Mouse (Mus musculus) MEL (cell line): Measurements from ENCODE around the gene Acoxl. TPM values are rescaled to one million over a fixed set of nuclear protein-coding genes. Genes with fewer than 3 reads are reported as not detected.

ENCODE experiments used
- DNase-seq: peaks from one replicate; pipeline ENCODE4 v3.0.0; 2011; ENCODE audit warnings: low read depth, low spot score
- H3K27ac ChIP-seq: 2 replicates; pipeline ENCODE4 v1.5.1; 2012; ENCODE audit warnings: low read depth, mild to moderate bottlenecking, control low read depth, low read length, moderate library complexity; ENCODE audit not compliant: control insufficient read depth
- H3K27me3 ChIP-seq, 2 experiments: fragments of 150-350 bp in 1 of 2; sonication (generic) in 1 of 2; 2 replicates each; pipeline ENCODE4 v1.6.1; 2012; ENCODE audit warnings: low read length in 2 of 2, mild to moderate bottlenecking in 2 of 2, improper control_type of control experiment in 1 of 2, moderate library complexity in 1 of 2; ENCODE audit not compliant: insufficient read depth in 2 of 2, control insufficient read depth in 1 of 2
- H3K36me3 ChIP-seq, 2 experiments: 2 replicates each; pipeline ENCODE4 v1.6.1; 2012 to 2014; ENCODE audit warnings: low read length in 2 of 2, improper control_type of control experiment in 1 of 2, inconsistent platforms in 1 of 2, mild to moderate bottlenecking in 1 of 2; ENCODE audit not compliant: insufficient read depth in 2 of 2, control insufficient read depth in 1 of 2
- H3K4me1 ChIP-seq, 2 experiments: fragments of 150-350 bp in 1 of 2; sonication (generic) in 1 of 2; 2 replicates each; pipeline ENCODE4 v1.6.1; 2012; ENCODE audit warnings: low read length in 2 of 2, improper control_type of control experiment in 1 of 2, mild to moderate bottlenecking in 1 of 2; ENCODE audit not compliant: insufficient read depth in 2 of 2, control insufficient read depth in 1 of 2
- H3K4me3 ChIP-seq, 2 experiments: fragments of 150-350 bp in 1 of 2; sonication (generic) in 1 of 2; 2 replicates each; pipeline ENCODE4 v1.5.1; 2012; ENCODE audit warnings: low read depth in 2 of 2, low read length in 2 of 2, mild to moderate bottlenecking in 2 of 2, moderate library complexity in 2 of 2, control low read depth in 1 of 2, improper control_type of control experiment in 1 of 2; ENCODE audit not compliant: control insufficient read depth in 1 of 2, insufficient read depth in 1 of 2
- H3K79me2 ChIP-seq: 2 replicates; pipeline ENCODE4 v1.6.1; 2012; ENCODE audit warnings: mild to moderate bottlenecking, low read length, moderate library complexity; ENCODE audit not compliant: control insufficient read depth, poor library complexity, insufficient read depth
- H3K9ac ChIP-seq: 2 replicates; pipeline ENCODE4 v1.6.1; 2012; ENCODE audit warnings: low read depth, mild to moderate bottlenecking, control low read depth, low read length, moderate library complexity; ENCODE audit not compliant: control insufficient read depth, poor library complexity, severe bottlenecking
- H3K9me3 ChIP-seq: fragments of 150-350 bp; sonication (generic); replicated peaks from 2 replicates; pipeline ENCODE4 v1.6.1; 2012; ENCODE audit warnings: mild to moderate bottlenecking, low read length, improper control_type of control experiment, moderate library complexity; ENCODE audit not compliant: insufficient read depth
- BHLHE40 ChIP-seq: IDR thresholded peaks from 2 replicates; pipeline ENCODE4 v1.6.1; 2012; ENCODE audit warnings: low read depth, mild to moderate bottlenecking, inconsistent platforms, low read length, improper control_type of control experiment, borderline replicate concordance
- CHD2 ChIP-seq: IDR thresholded peaks from 2 replicates; pipeline ENCODE4 v1.6.1; 2011; ENCODE audit warnings: low read length, improper control_type of control experiment
- CTCF ChIP-seq, 3 experiments: IDR thresholded peaks in 2 of 3; conservative IDR thresholded peaks in 1 of 3; 2 replicates each; pipeline ENCODE4 v1.5.1; 2011 to 2012; ENCODE audit warnings: low read length in 3 of 3, low read depth in 2 of 3, mild to moderate bottlenecking in 2 of 3, improper control_type of control experiment in 1 of 3, inconsistent platforms in 1 of 3, mixed read lengths in 1 of 3, moderate library complexity in 1 of 3; ENCODE audit not compliant: control insufficient read depth in 1 of 3, insufficient read depth in 1 of 3, poor library complexity in 1 of 3, severe bottlenecking in 1 of 3
- ELF1 ChIP-seq: IDR thresholded peaks from 2 replicates; pipeline ENCODE4 v1.6.1; 2014; ENCODE audit warnings: low read depth, mild to moderate bottlenecking, inconsistent platforms, low read length, improper control_type of control experiment, moderate library complexity
- ETS1 ChIP-seq: IDR thresholded peaks from 2 replicates; pipeline ENCODE4 v1.6.1; 2012; ENCODE audit warnings: low read depth, mild to moderate bottlenecking, inconsistent platforms, low read length, improper control_type of control experiment, moderate library complexity
- HCFC1 ChIP-seq: IDR thresholded peaks from 2 replicates; pipeline ENCODE4 v1.6.1; 2012; ENCODE audit warnings: low read depth, mild to moderate bottlenecking, inconsistent platforms, low read length, improper control_type of control experiment, moderate library complexity
- JUND ChIP-seq: IDR thresholded peaks from 2 replicates; pipeline ENCODE4 v1.6.1; 2011; ENCODE audit warnings: low read depth, mild to moderate bottlenecking, improper control_type of control experiment, low read length
- KAT2A ChIP-seq: conservative IDR thresholded peaks from 2 replicates; pipeline ENCODE4 v1.6.1; 2012; ENCODE audit warnings: low read depth, low read length, improper control_type of control experiment, inconsistent platforms
- MAX ChIP-seq: IDR thresholded peaks from 2 replicates; pipeline ENCODE4 v1.6.1; 2011; ENCODE audit warnings: low read length, improper control_type of control experiment
- MAZ ChIP-seq: IDR thresholded peaks from 2 replicates; pipeline ENCODE4 v1.6.1; 2012; ENCODE audit warnings: low read depth, mild to moderate bottlenecking, inconsistent platforms, low read length, improper control_type of control experiment
- MEF2A ChIP-seq: IDR thresholded peaks from 2 replicates; pipeline ENCODE4 v1.6.1; 2014; ENCODE audit warnings: low read depth, mild to moderate bottlenecking, inconsistent platforms, low read length, improper control_type of control experiment; ENCODE audit not compliant: poor library complexity, insufficient replicate concordance, severe bottlenecking; ENCODE audit errors: extremely low read depth
- MXI1 ChIP-seq: IDR thresholded peaks from 2 replicates; pipeline ENCODE4 v1.6.1; 2011; ENCODE audit warnings: mild to moderate bottlenecking, low read depth, low read length, improper control_type of control experiment
- NELFE ChIP-seq: IDR thresholded peaks from 2 replicates; pipeline ENCODE4 v1.6.1; 2011; ENCODE audit warnings: low read depth, low read length, improper control_type of control experiment
- POLR2AphosphoS2 ChIP-seq: IDR thresholded peaks from 2 replicates; pipeline ENCODE4 v1.6.1; 2011; ENCODE audit warnings: low read length, improper control_type of control experiment
- POLR2AphosphoS5 ChIP-seq: IDR thresholded peaks from 2 replicates; pipeline ENCODE4 v1.6.1; 2012; ENCODE audit warnings: low read depth, borderline replicate concordance, mild to moderate bottlenecking, inconsistent platforms, low read length, moderate library complexity, mixed read lengths
- RAD21 ChIP-seq: IDR thresholded peaks from 2 replicates; pipeline ENCODE4 v1.6.1; 2011; ENCODE audit warnings: mild to moderate bottlenecking, low read depth, low read length, improper control_type of control experiment
- RCOR1 ChIP-seq: IDR thresholded peaks from 2 replicates; pipeline ENCODE4 v1.6.1; 2012; ENCODE audit warnings: low read depth, mild to moderate bottlenecking, inconsistent platforms, low read length, improper control_type of control experiment
- TAL1 ChIP-seq: IDR thresholded peaks from 2 replicates; pipeline ENCODE4 v1.6.1; 2012; ENCODE audit warnings: mild to moderate bottlenecking, inconsistent platforms, low read length, moderate library complexity, mixed read lengths
- USF1 ChIP-seq: IDR thresholded peaks from 2 replicates; pipeline ENCODE4 v1.6.1; 2014; ENCODE audit warnings: low read depth, mild to moderate bottlenecking, inconsistent platforms, low read length, improper control_type of control experiment, moderate library complexity
- USF2 ChIP-seq, 2 experiments: IDR thresholded peaks; 2 replicates each; pipeline ENCODE4 v1.6.1; 2011 to 2012; ENCODE audit warnings: improper control_type of control experiment in 2 of 2, low read length in 2 of 2, borderline replicate concordance in 1 of 2, inconsistent platforms in 1 of 2, low read depth in 1 of 2, mild to moderate bottlenecking in 1 of 2; ENCODE audit not compliant: insufficient read depth in 1 of 2
- ZC3H11A ChIP-seq: IDR thresholded peaks from 2 replicates; pipeline ENCODE4 v1.6.1; 2012; ENCODE audit warnings: low read depth, mild to moderate bottlenecking, inconsistent platforms, low read length, improper control_type of control experiment
- ZKSCAN1 ChIP-seq: IDR thresholded peaks from 2 replicates; pipeline ENCODE4 v1.6.1; 2012; ENCODE audit warnings: low read depth, mild to moderate bottlenecking, inconsistent platforms, low read length, improper control_type of control experiment, moderate library complexity
- ZNF384 ChIP-seq: IDR thresholded peaks from 2 replicates; pipeline ENCODE4 v1.6.1; 2012; ENCODE audit warnings: low read depth, mild to moderate bottlenecking, inconsistent platforms, low read length, improper control_type of control experiment
- polyA plus RNA-seq, 2 experiments: library from polyadenylated mRNA; stranded (reverse) in 1 of 2; unstranded in 1 of 2; fragments of >175 nt in 1 of 2; fragments of >200 nt in 1 of 2; gene quantifications; 2 replicates each; pipeline versions ENCODE4 v1.2.1 to v1.2.4; 2012; ENCODE audit warnings: low replicate concordance in 2 of 2, low read depth in 1 of 2; ENCODE audit not compliant: insufficient read length in 2 of 2, insufficient read depth in 1 of 2, missing spikeins in 1 of 2
- total RNA-seq: library from RNA; depleted of rRNA; stranded (reverse); fragments of 300-350 nt; gene quantifications from 2 replicates; pipeline ENCODE4 v1.2.3, GENCODE M21; 2012

Acoxl gene
- total and polyA plus RNA-seq, 3 experiments = 0.31 to 0.39 TPM; not detected in 1

DNA sequence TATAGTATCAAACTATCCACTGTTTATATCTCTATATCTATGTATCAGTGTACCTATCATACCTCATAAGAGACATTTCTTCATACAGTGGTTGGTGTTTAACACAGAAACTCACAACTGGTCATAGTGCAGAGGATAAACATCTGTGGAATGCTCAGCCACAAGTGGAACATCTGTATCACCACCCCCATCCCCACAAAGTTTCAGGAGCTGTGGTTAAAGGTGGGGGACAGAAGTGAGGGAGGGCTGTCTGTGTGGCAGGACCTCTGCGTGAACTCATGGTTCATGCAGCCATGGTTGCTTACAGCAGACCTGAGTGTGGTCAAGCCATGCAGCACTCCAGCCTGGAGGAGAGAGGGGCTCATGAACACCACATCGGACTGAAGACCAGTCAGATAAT is 234.9 kb downstream of the Acoxl start:
- Histone ChIP-seq H3K9me3 (no peaks in the 10 kb centered on the region), H3K4me3 (no peak overlapping the region), H3K9ac (no peak overlapping the region), H3K27ac (no peak overlapping the region)
- DNase-seq = no peak
- TF ChIP-seq BHLHE40 (no peak), RAD21 (no peak), USF1 (no peak), POLR2AphosphoS2 (no peak), USF2 (IDR thresholded peaks at IDR 0.05; ENCODE audit: borderline replicate concordance in 1 of 2, insufficient read depth in 1 of 2, low read depth in 1 of 2, low read length in 2 of 2) (no peak), CHD2 (no peak), ETS1 (no peak), ZKSCAN1 (no peak), ZC3H11A (no peak), POLR2AphosphoS5 (no peak), MAZ (no peak), ELF1 (no peak), KAT2A (no peak), MXI1 (no peak), JUND (no peak), MAX (no peak)
- TF ChIP-seq, all 39 proteins: peak for 0
- H3K4me1 ChIP-seq = peaks cover 0 to 2% of the 10 kb centered on the region in 2 experiments; a peak in 1 of 4 replicates
- no peaks in the 10 kb centered on the region for H3K27me3 ChIP-seq
- no peaks in the 10 kb centered on the region for H3K79me2 ChIP-seq
- no peaks in the 10 kb centered on the region for H3K36me3 ChIP-seq

DNA sequence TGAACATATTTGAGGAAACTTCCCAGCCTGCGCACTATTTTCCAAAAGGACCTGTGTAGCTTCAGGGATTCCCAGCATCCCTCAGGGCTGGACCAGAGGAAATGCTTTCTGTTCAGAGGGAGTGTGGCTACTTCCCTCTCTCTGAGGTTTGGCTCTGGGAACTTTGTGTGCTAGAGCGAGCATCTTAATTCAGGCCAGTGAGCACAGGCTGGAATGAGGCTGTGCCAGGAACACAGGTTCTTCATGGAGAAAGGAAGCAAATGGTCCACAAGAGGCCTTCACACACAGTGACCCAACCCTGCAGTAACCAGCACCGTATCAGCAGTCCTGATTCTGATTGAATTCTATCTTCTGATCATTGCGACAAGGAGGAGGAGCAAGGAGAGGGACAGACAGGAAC is 238.3 kb downstream of the Acoxl start:
- no peaks in the 10 kb centered on the region for H3K9me3 ChIP-seq
- no peak for DNase-seq
- no peak overlapping the region for H3K27ac ChIP-seq
- no peak for TF ChIP-seq NELFE
- TF ChIP-seq RCOR1 = no peak
- TF ChIP-seq RAD21 = no peak
- TF ChIP-seq MEF2A = no peak
- TF ChIP-seq HCFC1 = no peak
- no peak for TF ChIP-seq MXI1
- no peak for TF ChIP-seq ZNF384
- no peak for TF ChIP-seq TAL1
- TF ChIP-seq CTCF (IDR thresholded peaks at IDR 0.05 in 2 of 3, conservative IDR thresholded peaks at IDR 0.05 in 1 of 3; ENCODE audit: control insufficient read depth in 1 of 3, insufficient read depth in 1 of 3, low read depth in 2 of 3, low read length in 3 of 3, poor library complexity in 1 of 3, severe bottlenecking in 1 of 3) = no peak
- H3K9ac ChIP-seq = no peak overlapping the region
- H3K27me3 ChIP-seq = no peaks in the 10 kb centered on the region
- no peaks in the 10 kb centered on the region for H3K79me2 ChIP-seq
- peaks cover 0 to 4% of the 10 kb centered on the region in 2 experiments; a peak in 2 of 4 replicates for H3K4me1 ChIP-seq
- no peaks in the 10 kb centered on the region for H3K36me3 ChIP-seq
- no peak overlapping the region for H3K4me3 ChIP-seq
